Mouse (Mus musculus) heart, adult 2 months (tissue): ENCODE measurements around the gene Palld.

ENCODE experiments used
- CTCF ChIP-seq: fragments of 200-600 bp; IDR thresholded peaks from 2 replicates; pipeline ENCODE4 v1.8.1; 2022; ENCODE audit warnings: antibody characterized with exemption, mild to moderate bottlenecking, moderate library complexity
- EP300 ChIP-seq: fragments of 200-500 bp; IDR thresholded peaks from 2 replicates; pipeline ENCODE4 v1.6.1; 2011; ENCODE audit warnings: low read depth, low read length, control low read depth; ENCODE audit not compliant: insufficient read depth
- POLR2A ChIP-seq: fragments of 200-500 bp; IDR thresholded peaks from 2 replicates; pipeline ENCODE4 v1.6.1; 2011; ENCODE audit warnings: mild to moderate bottlenecking, low read depth, low read length, control low read depth; ENCODE audit not compliant: insufficient read depth

GRCm38 (mm10) chr8:61617049-61617448, 285.4 kb downstream of the Palld start:
- TF ChIP-seq CTCF (no peak), POLR2A (no peak), EP300 (no peak)
